Mouse (Mus musculus): ENCODE results near the gene Hmgcs2.

Gene Hmgcs2

DNA sequence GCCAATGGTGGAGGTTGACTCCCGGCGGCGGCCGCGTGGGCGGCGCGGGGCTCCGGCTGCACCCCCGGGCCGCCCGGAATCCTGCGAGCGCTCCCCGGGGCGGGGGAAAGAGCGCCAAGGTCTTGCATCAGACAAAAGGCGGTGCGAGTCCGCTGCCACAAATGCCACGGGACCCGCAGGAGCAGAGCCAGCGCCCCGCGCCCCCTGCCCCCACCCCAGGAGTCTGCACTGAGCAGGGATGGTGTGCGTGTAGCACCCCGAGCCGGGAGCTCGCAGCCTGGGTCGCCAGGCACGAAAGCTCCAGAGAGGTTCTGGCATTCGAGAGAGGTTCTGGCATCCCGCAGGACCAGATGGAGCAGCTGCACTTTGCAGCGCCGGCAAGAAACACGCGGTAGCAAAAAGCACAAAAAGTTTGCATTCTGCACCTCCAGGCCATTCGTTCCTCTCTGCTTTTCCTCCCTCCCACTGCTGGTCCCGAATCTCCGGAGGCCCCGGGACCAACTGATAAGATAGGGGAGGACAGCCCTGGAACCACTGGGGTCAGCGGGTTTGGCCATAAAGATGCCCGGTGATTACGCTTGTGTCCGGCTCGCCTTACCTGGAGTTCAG lies 59.0 kb downstream of the Hmgcs2 start:
- DNase-seq: peak; percentile 45

DNA sequence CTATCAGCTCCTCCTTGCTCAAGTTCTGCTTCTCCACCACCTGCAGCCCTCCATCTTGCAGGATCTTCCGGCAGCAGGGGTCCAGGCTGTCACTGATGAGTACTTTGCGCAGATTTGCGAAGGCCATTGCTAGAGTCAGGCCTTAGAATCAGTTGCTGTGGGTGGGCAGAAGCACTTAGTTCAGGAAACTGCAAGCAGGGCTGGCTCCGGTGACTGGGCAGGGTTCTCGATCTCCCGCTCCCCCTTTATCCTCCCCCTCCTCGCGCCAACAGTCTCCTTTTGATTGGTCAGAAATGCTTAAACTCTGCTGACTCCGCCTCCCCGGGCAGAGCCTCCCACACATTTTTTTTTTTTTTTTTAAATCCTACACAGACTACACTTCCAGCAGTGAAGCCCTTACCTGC lies 59.5 kb downstream of the Hmgcs2 start, which contains the start of gene Phgdh:
Gene Phgdh, minus strand, starts transcription at position 285 of the 404 bp plus-strand sequence.
- DNase-seq: peak; percentile 49

DNA sequence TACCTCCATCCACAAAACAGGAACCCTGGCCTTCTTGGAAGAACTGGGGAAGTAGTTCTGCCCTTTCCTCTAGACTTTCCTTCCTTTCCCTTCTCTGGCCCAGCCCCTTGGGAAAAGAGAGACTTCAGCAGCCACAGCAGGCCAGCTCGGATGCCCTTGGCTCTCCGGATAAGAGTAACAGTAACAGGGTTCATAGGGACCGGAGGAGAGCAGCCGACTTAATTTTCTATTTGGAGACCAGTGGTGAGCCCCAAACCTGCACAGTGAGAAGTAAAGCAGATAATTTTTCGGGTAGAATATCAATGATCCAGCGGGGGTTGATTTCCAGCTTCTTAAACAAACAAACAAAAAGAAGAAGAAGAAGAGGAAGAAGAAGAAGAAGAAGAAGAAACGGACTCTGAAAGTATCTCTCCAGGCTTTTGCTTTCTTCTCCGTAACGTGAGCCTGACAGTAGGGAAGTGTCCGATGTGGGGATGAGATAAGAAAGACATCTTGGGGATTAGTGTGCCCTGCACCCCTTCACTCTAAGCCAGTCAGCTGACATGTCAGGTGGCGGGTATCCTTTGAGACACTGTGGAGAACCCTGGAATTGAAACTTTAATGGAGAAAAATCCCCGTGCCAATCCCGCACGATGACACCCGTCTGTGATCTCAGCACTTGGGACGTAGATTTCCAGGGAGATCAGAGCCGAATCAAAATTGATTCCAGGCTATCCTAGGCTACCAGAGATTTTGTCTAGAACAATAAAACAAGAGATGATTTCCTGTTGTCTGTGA lies 60.8 kb downstream of the Hmgcs2 start:
- DNase-seq: no peak

GRCm38 (mm10) chr3:98343235-98343634 lies 63.0 kb downstream of the Hmgcs2 start:
- no peak for DNase-seq

- DNase-seq: no peak
Observed at GRCm38 (mm10) chr3:98348106-98348505, 67.9 kb downstream of the Hmgcs2 start.

- no peak for DNase-seq
Observed at GRCm38 (mm10) chr3:98348705-98349104, 68.5 kb downstream of the Hmgcs2 start.

DNA sequence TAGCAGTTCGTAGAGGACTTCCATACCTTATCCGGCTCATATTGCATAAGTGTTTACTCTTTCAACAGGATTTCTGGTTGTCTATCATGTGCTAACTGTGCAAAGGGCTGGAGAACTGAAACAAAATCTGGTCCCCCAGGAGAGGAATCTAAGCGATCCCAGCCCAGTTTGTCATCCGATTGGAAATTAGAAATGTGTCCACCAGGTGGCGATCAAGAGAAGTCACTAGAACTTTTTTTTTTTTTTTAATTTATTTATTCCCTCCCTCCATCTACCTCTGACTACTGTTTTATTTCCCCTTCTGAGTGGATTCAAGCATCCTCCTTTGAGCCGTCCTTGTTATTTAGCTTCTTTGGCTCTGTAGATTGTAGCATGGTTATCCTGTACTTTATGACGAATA lies 73.7 kb downstream of the Hmgcs2 start:
- DNase-seq: peak; percentile 86

- no peak for DNase-seq
Observed at GRCm38 (mm10) chr3:98355344-98356025, 75.2 kb downstream of the Hmgcs2 start.

DNA sequence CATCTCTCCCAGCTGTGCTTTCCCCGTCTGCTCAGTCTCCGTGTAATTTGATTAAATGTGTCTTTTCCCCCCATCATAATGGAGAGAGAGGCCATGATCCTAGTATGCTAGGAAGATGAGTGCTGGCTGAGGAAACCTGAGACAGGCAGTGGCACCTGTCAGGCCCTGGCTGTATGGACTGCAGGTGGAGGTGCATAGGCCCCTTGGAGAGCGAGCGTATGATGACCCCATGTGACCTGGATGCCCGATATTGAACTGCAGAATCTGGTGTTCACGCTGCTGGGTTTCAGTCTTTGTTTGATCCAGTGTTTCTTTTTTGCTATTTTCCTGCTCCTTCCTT lies 75.8 kb downstream of the Hmgcs2 start:
- no peak for DNase-seq

- no peak for DNase-seq
Observed at GRCm38 (mm10) chr3:98356632-98357370, 76.6 kb downstream of the Hmgcs2 start.
